Mouse (Mus musculus): ENCODE data around the gene Lsamp.

The Lsamp gene

DNA sequence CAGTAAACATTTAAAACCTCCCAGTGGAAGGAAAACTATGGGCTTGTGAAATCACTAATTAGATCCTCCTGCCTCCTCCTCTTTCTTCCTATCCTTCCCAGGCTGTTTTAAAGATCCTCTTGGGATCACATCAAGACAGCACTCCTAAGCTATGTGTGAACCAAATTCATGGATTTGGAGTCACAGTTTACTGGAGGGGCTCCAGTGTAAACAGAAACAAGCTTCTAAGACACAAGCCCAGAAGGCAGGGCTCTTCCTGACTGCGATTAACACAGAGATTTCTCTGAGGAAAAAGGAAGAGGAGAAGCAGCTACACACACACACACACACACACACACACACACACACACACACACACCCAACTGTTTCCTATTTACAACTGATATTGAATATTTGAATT is 961.7 kb downstream of the Lsamp start:
- DNase-seq (ENCODE audit: low spot score in 2 of 2) = no peak

DNA sequence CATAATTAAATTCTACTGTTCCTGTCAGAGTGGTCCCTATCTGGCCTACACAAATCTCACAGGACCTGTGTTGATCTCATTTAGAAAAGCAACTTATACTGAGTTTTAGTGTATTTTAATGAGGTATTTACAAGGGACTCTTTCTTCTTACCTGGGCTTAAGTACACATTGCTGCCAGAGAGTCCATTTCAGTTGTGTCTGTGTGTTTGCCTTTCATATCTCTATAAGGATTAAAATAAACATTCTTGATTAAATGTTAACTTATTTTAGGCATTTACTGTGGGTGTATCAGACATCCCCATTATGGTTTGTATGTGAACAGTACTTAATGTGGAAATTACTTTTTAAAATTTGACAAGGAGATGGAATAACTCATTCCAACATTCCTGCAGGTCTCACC is 963.9 kb downstream of the Lsamp start:
- DNase-seq (ENCODE audit: low spot score in 2 of 2) = no peak

DNA sequence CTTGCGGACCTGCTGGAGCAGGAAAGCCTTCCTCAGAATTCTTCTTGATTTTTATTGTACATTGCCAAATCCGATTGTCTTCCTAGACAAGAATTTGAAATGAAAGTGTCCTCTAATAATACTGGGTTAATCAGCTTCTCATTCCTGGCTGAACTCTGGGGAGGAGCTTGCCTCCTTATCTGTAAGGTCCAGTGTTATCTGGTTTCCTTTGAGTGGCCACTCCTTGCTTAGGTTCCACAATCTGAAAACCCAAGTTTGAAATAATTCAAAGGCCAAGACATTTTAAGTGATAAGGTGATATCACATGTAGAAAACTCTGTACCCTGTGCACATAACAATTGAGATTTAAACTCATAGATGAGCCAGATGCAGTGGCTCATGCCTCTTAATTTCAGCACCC is 975.0 kb downstream of the Lsamp start:
- no peak for DNase-seq (ENCODE audit: low spot score in 2 of 2)

DNA sequence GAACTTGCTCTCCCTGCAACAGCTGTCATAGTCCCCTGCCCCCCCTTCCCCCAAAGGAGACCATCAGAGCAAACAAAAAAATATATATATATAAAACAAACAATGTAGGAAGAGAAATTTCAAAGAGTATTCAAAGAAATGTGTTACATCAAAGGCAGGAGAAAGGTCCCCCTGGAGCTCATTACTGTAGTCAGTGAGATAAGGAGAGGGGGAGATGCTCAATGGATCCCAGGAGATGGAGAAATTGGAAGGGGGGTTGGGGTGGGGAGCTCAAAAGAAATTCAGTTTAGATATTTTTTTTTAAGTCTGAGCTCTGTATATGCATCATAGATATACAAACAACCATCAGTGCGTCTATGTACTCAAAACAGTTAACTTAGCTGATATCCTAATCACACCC is 976.4 kb downstream of the Lsamp start:
- no peak for DNase-seq (ENCODE audit: low spot score in 2 of 2)

DNA sequence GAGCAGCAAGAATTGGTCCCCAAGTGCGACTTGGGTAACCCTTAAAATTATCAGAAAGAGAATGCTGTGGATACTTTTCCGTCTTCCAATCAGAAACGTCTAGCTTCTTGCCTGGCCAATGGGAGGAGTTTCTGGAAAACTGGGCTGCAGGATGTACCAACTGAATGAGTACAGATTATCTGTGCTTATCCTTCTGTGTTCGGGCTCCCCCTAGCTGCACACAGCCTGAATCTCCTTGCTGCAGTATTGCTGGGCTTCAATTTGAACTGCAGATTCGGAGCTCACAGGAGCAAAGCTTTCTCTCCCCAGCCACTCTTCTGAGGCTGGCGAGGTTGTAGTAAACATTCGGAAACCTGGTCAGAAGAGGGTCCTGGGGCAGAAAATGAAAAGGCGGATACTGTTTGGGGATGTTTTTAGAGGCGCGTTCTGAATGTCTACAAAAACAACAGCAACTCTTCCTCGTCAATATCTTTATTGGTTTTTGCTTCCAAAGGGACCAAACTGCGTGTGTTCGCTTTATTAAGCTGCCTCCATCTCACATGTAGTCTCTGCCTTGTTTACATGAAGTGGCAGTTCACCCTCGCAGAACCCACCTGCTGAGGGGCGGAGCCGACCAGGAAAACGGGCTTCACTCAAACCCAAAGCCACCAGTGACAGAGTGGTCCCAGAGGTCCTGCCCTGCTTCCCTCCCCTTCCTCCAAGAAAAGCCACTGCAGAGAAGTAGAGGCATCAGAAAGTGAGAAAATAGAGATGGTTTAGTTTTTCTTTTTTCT is 984.1 kb downstream of the Lsamp start:
- DNase-seq (ENCODE audit: low spot score in 2 of 2) = no peak

DNA sequence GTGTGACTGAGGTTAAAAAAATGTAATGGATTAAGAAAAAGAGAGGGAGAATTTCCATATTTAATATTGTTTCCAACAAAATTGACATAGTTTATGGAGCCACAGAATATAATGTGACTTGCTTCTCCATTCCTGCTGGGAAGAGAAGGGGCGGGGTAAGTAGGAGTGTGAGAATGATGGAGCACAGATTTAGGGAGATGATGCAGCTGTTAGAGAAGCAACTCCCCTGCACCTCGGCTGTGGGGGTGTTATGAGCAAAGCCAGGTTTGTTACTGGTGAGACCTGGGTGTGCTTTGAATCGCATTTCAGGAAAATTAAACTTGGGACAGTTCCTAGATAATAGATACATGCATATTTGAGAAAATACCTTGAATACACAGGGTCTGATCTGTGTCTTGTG is 987.2 kb downstream of the Lsamp start:
- DNase-seq (ENCODE audit: low spot score in 2 of 2) = no peak

DNA sequence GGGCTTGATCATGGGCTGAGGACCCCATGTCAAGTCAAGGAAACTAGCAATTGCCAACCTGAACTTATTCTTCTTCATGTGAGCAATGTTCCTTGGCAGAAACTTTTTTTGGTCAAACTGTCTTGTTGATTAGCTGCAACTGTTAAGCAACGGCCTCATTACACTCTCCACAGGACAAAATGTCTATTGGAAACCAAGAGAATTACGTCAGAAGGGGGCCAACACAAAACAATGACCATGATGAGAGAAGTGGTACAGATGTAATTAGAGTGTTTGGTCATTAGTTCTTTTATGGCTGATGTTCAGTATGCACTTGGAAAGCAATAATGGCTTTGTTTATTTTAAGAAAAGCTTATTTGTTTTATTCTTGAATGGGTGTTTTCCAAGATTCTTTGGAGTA is 989.9 kb downstream of the Lsamp start:
- DNase-seq (ENCODE audit: low spot score in 2 of 2) = no peak

DNA sequence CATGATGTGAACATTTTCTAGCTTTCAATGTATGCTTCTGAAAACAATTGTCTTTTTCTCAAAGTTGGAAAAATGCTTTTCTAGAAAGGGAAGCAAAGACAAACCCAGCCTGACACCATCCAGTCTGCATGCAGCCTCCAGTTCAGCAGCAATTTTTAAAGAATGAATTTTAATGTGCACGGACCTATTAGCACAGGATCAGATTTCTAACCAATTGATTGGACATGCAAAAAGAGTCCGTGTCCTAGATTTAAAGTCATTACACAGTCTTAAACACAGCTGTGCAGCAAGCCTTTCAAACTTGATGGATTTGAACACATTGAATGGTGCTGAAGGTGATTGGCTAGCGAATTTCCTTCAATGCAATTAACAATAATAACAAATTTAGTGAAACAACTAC is 998.9 kb downstream of the Lsamp start:
- DNase-seq (ENCODE audit: low spot score in 2 of 2) = no peak

DNA sequence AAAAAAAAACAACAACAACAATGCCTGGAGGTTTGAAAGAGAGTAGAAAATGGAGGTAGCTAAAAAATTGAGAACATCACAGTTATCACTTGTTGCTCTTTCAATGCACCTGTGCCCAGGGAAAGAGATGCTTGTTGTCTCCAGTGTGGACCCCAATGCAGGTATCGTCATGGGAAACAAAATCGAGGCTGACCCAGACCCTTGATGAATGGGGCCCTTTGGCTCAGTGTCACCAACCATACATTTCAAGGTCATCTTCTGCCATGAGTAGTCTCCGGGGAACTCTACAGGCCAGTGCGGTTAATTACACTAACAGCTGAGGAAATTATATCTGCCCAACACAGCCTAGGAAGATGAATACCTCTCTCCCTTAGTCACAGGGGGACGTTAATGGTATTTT is 1023.4 kb downstream of the Lsamp start:
- no peak for DNase-seq (ENCODE audit: low spot score in 2 of 2)

DNA sequence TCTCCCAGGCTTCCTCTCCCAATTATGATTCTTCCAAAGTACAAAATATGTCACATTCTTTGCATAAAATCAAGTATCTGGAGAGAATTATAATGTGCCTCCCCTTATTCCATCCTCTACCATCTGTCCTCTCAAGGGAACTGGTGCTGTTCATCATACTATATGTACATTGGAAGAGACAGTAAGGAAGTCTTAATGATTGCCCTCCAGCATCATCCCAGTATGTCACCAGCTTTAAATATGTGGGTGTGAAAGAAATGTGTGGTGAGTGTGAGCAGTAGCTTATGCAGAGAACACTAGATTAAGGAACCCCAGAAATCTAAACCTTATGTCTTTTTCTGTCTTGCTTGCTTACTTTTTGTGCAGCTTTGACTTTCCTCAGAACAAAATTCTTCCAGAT is 1050.6 kb downstream of the Lsamp start:
- DNase-seq (ENCODE audit: low spot score in 2 of 2) = no peak

DNA sequence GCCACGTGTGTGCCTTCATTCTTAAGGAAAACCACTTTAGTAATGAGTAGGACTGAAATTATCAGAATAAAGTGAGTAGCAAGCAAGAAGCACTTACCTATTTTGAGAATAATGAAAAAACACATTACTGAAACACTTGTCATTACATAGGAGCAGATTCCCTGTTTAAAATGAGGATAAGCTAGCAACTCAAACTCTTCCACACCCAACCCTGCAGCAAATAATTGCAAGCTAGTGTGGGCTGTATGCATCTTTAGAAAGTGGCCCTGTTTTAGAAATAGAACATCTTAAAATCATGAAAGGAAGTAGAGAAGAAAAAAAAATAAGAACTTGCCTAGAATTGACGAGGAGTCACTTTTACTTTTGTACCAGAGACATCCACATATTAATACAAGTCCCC is 1057.5 kb downstream of the Lsamp start:
- no peak for DNase-seq (ENCODE audit: low spot score in 2 of 2)

DNA sequence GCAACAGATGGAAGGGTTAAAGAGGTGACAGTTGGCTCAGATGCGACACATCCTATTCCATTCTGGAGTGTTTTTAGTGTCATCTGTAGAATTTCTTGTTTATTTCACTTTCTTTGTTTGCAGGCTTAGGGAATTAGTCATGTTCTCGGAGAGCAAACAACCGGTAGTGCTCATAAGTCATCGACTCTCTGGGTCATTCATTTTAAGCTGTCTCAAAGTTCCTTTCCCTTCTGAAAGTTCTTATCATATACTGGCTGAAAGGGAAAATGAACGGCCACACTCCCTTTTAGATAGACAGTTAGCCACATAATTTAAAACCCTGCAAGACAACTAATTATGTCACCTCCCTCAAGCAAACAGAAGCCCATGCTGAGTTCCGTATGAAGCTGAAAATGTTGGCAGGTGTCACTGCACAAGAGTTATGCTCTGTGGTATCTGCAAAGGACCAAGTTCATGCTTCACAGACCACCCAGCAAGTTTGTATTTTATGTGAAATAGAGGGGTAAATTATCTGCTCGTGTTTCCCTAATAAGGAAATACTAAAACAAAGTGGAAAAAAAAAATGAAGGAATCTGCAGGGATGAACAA is 1079.2 kb downstream of the Lsamp start:
- DNase-seq (ENCODE audit: low spot score in 2 of 2) = no peak

DNA sequence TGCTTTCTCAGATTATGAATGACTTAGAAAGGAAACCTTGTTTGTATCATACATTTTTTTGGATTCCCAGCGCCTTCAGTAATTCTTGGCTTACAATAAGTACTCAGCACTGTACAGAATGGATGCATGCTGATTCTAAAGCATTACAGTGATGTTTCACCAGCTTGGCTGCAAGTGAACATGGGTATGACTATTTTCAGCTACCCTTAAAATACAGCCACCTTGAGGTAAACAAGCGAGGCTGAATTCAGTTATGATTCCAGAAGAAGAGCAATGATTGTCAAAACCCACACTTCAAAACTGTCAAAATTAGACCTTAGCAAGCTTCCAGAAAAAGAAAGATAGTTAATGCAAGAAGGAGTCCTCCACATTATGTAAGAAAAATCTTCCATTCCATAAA is 1089.3 kb downstream of the Lsamp start:
- no peak for DNase-seq (ENCODE audit: low spot score in 2 of 2)

DNA sequence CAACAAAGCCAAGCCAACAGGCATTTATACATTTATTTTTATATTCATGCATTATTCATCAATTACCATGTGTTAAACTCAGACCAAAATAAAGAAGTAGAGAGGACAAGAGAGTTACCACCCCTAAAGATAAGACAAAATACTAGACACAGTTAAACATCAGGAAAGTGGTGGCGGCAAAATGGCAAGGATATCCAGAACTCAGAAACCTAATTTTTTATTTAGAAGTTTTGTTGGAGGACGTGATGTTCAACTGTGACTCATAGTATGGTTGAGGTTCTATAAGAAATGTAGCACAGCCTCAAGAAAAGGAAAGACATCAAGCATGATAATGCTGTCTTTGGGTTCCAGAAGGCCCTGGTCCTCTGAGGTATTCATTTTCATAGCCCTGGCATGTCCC is 1104.5 kb downstream of the Lsamp start:
- DNase-seq (ENCODE audit: low spot score in 2 of 2) = no peak

DNA sequence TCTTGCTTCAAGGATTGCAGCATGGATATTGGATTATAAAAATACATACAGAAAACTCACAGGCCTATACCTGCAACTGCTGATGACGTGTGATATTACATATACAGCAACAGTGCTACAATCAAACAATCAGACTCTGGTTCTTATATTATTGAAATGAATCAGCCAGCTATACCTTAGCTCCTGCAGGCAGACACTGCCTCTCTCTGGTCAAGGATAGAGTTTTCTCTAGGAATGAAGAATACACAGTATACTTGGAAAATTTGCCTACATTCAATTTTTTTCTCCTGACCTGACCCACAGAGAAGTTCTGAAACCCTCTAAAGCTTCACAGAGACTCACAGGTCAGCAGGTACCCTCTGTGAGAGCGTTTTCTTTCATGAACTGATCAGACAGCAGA is 1105.9 kb downstream of the Lsamp start:
- no peak for DNase-seq (ENCODE audit: low spot score in 2 of 2)

DNA sequence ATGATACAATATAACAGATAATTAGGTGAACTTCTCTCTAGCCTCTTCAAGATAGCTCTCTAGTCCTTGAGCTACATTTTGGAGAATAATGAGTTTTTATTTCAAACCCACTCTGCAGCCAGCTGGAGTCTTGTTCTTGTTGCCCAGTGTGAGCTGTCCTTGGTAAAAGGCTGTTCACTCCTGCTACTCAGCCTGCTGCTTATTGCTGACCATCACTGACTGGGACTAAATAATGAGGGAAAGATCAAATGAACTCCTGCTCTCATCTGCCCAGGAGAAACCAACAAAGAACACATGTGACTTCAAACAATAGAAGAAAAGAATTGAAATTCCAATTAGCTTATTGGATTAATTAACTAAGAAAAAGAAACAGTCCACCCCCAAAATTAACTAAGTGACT is 1107.1 kb downstream of the Lsamp start:
- no peak for DNase-seq (ENCODE audit: low spot score in 2 of 2)

DNA sequence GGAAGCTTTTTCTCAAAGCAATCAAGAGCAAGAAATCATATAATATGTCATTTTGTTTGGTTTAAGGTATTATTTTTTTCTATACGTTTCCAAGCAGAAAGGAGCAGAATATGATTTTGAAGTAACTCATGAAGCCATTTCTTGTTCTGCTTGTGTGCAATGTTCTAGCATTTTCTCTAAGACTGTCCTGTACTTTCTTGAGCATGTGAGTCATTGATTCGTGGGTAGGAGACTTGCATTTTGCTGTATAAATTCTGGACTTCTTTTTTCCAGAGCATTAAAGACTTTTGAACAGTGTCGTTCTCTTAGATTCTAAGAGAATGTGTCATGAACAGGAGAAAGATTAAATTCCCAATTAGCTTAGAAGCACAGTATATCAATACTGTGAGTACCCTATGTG is 1118.6 kb downstream of the Lsamp start:
- DNase-seq (ENCODE audit: low spot score in 2 of 2) = no peak

DNA sequence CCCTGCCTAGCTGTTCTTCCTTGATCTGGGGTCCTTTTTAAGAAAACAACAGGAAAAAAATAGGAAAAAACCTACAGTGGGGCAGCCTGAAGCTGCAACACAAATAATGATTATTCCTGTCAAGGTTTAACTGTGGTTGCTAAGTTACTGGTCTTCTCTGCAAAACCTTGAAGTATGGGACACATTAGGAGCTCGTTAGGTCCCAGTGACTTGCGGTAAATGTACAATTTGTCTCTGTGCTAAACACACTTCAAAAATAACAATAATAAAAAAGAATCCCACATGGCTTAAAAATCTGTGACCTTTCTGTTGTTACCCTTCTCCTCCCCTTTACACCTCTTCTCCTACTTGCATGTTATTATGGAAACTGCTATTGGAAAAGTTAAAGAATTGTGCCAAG is 1140.2 kb downstream of the Lsamp start:
- no peak for DNase-seq (ENCODE audit: low spot score in 2 of 2)

DNA sequence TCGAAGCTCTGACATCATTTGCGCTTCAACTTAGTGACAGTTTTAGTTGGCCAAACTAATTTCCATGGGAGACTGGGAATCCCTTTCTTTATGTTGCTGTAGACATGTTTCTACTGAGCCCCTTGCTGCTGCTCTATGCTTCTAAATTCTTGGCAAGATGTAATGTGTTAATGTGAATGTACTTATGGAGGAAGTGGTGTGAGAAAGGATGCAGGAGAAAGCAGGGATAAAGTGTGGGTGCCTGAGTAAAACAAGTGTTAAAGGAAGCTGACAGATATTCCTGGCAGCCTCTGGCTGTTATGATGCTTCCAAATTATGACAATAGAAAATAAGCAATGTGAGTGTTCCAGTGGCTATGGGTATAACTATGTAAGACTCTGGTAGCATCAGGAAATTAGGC is 1140.9 kb downstream of the Lsamp start:
- DNase-seq (ENCODE audit: low spot score in 2 of 2) = no peak

DNA sequence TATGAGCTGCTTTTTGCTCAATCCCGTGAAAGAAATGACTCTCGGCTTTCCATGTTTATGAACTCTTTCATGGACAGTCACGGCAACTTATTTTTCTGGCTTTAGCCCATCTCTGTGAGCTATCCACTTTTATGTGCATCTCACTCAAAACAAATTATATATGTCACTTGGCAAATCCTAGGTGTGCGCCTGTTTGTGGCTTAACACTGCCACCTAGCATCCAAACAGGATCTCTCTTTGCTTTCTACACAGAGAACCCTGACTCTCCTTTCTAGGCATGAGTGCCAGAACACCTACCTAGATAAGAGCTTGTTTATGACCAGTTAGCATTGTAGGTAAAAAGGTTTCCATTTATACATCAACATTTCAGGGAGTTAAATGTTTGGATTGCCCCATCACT is 1146.9 kb downstream of the Lsamp start:
- DNase-seq (ENCODE audit: low spot score in 2 of 2) = no peak

DNA sequence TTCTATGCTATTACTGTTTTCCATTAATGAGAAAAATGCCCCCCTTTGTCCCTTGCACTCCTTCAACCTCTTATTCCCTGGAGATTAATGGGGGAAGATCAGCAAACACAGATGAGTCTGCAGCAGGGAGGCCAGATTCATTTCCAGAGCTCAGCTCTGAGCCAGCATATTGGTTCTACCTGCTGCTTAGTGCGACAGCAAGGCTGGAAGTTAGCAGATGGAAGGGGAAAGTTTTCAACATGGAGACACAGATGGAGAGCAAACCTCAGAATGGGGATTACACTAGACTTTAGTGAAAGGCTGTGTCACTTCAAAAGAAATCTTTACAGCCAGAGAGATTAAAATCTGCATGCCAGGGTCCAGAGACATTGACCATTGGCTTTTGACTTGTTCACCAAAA is 1188.7 kb downstream of the Lsamp start:
- DNase-seq (ENCODE audit: low spot score in 2 of 2) = no peak

DNA sequence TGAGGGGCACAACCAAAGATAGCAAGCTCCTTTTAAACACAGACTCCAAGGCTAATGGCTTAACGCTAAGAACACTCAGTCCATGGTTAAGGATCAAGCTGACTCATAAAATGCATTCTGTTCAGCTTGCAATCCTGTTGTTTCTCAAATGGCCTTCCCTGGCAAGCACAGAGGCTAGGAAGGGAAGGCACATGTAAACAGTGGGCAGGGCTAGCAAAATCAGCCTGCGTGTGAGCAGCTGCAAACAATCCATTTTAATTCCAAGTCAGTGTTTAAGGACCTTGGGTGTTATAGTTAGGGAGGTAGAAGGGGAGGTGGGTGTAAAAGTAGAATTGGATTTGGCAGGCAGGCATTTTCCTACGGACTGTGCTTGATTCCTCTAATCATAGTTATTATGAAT is 1195.4 kb downstream of the Lsamp start:
- DNase-seq (ENCODE audit: low spot score in 2 of 2) = no peak

DNA sequence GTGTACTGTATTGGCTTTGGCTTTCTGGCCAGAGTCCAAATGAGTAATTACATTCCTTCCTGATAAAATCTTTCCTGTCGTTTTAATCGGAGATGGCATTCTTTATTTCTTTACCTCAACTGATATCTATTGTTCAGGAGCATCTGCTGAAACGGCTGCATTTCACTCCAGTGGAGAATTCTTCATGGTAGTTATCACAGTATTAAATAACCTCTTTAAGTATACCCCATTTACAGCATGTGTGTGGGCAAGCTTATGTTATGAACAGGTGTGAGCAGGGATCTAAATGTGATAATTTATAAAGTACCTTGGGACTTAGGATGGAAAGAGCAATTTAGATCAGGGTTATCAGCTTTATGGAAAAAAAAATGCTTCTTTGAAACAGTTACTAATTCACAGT is 1196.7 kb downstream of the Lsamp start:
- DNase-seq (ENCODE audit: low spot score in 2 of 2) = no peak

DNA sequence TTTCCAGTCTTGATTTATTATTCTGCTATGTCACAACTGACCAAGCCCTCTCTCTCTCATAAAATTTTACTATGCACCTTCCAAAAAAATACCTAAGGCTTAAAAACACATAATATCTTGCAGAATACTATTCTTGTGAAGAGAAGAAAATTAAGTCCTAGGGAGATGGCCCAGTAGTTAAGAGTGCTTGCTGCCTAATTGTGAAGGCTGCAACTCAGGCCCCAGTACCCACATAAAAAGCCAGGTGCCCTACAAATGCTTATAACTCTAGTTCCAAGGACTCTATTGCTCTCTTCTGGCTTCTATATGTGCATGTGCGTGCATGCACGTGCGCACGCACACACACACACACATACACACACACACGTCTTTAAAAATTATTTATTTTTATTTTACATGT is 1225.9 kb downstream of the Lsamp start:
- no peak for DNase-seq (ENCODE audit: low spot score in 2 of 2)

Measured in spleen, postnatal 36 days (tissue).